Mouse (Mus musculus): ENCODE data around the gene B3gnt7. TPM values are rescaled to one million over a fixed set of nuclear protein-coding genes. Genes with fewer than 3 reads are reported as not detected.

B3gnt7 gene
- 0.12 TPM in 1 of 2 replicates, not detected in the other for total RNA-seq (2021)
- long read RNA-seq = 0 reads

- DNase-seq = no peak
Observed at GRCm38 (mm10) chr1:86302532-86302931, at the start of gene B3gnt7. Gene B3gnt7, plus strand, starts transcription at chr1:86302832.

- no peak for DNase-seq
Observed at GRCm38 (mm10) chr1:86253410-86253809, 49.2 kb upstream of the B3gnt7 start.

DNA sequence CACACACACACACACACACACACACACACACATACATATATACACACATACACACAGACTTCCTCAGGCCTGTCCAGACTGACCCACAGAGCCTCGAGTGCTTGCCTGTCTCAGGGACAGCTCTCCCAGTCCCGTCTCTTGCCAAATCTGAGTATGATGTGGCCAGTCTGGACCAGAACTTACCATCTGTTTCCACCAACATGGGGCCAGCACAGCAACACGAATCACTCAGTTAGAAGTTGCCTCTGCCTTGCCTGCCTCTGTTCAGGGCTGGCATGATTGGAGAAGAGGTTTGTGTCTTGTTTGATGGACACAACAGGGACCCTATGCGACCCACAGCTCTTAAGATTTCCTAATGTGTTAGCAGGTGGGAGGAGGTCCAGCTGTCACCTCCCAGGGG lies 46.3 kb upstream of the B3gnt7 start:
- no peak for DNase-seq

GRCm38 (mm10) chr1:86257228-86257627 lies 45.4 kb upstream of the B3gnt7 start:
- DNase-seq = no peak

DNA sequence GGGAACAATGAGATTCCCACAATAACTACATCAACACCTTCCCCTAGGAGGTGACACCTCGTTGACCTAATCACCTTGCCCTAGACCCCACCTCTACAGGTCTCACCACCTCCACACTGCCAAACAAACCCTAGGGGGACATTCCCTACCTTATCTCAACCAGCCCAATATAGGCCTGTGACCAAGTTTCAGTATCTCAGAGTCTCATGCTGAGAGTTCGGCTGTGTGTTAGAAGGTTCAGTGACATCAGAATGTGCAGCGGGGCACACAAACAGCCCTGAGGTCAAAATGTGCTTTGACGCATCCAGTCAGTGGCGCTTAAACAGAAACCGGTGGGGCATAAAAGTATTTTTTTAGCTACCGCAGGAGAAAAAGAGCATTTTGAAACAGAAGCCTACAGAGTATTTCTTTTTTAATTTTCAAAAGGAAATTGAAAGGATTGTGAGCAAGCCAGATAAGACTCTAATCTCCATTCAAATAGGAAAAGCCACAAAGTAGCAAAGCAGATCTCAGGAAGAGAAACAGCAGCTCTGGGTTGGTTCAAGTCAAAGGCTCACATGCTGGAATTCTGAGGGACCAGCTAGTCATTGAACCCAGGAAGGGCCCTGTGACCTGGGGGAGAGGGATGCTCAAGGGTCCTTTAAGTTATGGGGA lies 44.3 kb upstream of the B3gnt7 start:
- no peak for DNase-seq

DNA sequence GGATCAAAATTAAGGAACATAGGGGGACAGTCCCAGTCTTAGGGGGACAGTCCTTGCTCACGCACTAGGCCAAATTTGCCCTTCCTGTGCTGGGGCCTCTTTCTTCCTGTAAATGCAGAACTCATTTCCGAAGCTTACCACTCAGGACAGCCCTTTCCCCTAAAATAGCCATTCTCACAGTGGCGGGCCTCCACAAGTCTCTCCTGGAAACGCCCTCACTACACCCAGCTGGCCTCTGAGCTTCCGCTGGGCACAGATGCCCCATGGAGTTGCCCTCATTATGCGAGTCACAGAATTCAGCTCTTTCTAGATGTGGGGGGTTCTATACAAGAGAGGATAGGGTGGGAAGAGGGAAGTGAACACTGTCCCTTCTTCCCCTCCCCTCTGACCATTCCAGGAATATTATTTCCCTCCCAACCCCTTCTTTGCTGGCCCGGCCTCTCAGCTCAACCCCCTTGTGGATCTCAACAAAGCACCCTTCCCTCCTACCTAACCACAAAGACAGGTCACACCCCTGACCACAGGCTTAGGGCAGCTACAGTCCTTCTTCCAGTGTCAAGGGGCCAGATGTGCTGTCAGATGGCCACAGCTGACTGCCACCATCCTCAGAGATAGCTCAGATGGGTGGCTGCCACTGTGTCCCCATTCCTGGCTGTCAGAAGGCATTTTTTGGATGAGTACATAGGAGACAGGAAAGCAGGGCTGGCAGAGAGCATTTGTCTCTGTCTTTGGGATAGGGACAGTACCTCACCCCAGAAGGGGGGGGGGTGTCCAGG lies 38.9 kb upstream of the B3gnt7 start:
- DNase-seq = no peak

DNA sequence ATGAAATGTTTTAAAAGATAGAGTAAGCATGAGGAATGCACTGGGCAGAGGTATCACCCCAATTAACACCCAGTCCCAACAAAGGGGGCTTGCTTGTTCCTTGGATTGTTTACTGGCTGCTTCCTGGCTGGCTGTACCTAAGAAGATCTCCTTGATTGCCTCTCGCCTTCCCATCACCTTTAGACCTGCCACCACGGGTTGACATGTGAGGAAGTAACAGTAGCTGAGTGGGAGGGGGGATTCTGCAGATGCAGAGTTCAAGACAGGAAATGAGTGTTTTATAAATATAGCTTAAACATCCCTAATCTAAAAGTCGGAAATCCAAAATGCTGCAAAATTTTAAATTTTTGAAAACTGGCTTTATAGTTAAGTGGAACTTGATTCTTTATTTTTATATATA lies 37.6 kb upstream of the B3gnt7 start:
- no peak for DNase-seq

- DNase-seq = no peak
Observed at GRCm38 (mm10) chr1:86268492-86269189, 34.0 kb upstream of the B3gnt7 start.

GRCm38 (mm10) chr1:86269190-86269508 lies 33.5 kb upstream of the B3gnt7 start:
- DNase-seq = no peak

DNA sequence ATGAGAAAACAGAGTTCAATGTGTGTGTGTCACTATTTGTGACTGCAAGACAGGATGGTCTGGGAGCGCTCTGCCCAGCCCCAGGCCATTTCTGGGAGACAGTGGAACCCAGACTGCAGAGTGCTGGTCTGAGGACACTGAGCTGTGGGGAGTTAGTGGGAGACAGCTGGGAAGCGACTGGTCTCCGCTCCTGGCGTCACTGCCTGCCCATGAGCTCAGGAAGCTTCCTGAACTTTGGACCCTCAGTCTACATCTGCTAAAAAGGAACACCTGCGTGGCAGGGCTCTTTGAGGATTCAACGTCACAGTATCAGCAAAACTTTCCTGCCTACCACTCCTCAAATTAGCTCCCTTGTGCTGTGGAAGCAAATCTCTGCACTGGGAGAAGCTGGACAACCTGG lies 30.9 kb upstream of the B3gnt7 start:
- no peak for DNase-seq

GRCm38 (mm10) chr1:86277055-86277454 lies 25.6 kb upstream of the B3gnt7 start:
- DNase-seq = no peak

DNA sequence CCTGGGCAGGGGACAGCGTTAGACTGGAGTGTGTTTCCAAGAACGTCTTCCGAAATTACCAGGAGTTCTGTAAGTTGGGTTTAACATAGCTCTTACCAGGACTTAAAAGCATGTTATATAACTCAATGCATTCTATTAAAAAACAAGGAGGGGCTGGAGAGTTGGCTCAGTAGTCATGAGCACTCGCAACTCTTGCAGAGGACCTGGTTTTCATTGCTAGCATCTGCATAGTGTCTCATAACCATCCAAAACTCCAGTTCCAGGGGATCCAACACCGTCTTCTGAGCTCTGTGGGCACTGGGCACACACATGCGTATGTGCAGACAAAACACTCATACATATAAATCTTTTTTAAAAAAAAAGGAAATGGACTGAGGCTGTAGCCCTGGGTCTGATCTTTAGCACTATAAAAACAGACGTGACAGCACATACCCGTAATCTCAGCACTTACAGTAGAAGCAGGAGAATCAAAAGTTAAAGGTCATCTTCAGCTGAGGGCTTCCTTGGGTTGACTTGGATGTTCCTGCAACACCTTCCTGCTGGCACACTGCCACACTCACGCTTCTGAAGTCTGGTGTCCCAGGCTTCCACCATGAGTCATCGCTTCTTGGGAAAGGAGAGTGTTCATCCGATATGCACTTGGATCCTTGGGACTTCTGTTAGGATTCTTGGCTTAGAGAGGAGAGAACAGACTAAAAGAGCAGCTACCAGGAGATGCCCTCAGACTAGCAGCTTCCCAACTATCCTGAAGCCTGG lies 20.7 kb upstream of the B3gnt7 start:
- peak; percentile 61 for DNase-seq

GRCm38 (mm10) chr1:86284101-86284500 lies 18.5 kb upstream of the B3gnt7 start:
- DNase-seq = no peak

DNA sequence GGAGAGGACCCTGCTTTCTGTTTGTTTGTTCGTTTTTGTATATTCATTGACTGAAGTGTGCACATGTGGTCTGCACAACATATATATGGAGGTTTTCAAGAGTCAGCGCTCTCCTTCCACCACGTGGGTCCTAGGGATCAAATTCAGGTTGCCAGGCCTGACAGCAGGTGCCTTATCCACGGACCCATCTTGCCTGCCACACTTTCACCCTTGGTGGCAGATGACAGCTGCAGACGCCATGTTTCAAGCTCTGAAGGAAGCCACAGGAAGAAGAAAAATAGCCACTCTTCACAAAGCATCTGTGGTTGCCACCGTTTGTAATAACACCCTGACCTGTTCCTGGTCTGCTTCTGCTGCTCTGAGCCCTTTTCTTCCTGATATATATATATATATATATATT lies 17.3 kb upstream of the B3gnt7 start:
- DNase-seq = no peak

DNA sequence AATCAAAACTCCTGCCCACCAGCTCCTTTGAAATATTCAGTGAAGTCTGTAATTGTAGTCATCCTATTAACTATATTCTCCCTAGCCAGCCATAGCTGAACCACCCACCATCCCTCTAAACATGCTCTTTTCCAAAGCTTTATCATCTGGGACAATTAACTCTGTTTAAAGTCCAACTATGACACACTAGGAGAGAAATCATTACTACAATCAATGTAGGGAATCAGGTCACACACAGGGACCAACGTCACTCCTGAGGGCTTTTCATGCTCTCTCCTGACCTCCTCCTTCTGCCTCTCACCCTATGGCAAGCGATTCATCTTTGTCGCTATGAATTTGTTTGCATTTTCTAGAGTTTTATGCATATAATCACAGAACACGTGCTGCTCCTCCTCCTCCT lies 15.2 kb upstream of the B3gnt7 start:
- DNase-seq = no peak

DNA sequence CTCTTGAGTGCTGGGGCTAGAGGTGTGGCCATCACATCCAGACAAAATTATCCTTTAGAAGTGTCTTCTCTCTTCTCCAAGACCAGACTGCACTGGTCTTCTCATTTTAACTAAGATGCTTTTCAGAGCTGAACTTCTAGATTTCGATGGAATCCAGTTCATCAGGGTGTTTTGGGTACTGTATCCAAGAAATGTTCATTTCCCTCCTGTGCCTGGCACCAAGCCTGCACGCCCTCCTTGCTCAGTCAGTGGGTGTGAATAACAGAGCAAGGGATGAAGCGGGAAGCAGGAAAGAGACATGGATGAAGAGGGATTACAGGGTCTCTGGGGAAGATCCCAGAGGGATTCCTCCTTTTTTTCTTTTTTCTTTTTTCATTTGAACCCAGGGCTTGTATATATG lies 12.2 kb upstream of the B3gnt7 start:
- DNase-seq = no peak

- DNase-seq = no peak
Observed at GRCm38 (mm10) chr1:86293091-86293490, 9.5 kb upstream of the B3gnt7 start.

- no peak for DNase-seq
Observed at GRCm38 (mm10) chr1:86293868-86294267, 8.8 kb upstream of the B3gnt7 start.

- no peak for DNase-seq
Observed at GRCm38 (mm10) chr1:86294472-86294871, 8.2 kb upstream of the B3gnt7 start.

DNA sequence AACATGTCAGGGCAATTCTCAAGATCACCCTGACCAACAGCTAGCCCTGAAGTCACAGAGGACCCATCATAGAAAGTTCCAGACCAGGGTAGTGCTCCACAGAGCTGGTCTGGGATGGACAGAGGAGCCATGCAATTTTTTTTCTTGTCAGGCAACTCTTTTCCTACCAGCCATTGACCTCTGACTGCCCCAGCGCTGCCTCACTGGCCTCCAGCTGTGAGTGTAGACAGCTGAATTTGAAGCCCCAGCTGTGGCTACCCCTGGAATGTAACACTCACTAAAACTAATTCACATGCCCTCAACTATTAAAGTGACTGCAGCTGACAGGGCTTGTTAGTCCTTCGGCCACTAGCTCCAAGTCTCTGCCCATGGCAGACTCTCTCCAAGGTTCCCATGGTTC lies 2.5 kb upstream of the B3gnt7 start:
- DNase-seq = no peak

DNA sequence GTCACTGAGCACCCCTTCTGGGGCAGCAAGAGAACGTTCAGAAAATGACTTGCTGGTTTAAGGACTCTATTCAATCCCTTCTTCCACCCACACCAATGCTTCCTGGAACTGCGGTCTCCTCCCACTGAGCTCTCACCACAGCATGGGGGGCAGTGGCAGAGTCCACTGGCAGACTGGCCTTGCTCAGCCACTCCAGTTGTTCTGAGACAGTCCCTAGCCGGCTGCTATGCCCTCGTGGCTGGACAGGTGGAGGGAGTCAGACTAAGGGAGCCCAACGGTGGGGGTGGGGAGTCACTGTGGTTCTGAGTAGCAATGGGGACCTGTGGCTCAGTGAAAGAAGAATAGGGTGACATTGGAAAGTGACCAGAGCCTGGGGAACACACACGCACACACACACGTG lies 1.9 kb upstream of the B3gnt7 start:
- no peak for DNase-seq

DNA sequence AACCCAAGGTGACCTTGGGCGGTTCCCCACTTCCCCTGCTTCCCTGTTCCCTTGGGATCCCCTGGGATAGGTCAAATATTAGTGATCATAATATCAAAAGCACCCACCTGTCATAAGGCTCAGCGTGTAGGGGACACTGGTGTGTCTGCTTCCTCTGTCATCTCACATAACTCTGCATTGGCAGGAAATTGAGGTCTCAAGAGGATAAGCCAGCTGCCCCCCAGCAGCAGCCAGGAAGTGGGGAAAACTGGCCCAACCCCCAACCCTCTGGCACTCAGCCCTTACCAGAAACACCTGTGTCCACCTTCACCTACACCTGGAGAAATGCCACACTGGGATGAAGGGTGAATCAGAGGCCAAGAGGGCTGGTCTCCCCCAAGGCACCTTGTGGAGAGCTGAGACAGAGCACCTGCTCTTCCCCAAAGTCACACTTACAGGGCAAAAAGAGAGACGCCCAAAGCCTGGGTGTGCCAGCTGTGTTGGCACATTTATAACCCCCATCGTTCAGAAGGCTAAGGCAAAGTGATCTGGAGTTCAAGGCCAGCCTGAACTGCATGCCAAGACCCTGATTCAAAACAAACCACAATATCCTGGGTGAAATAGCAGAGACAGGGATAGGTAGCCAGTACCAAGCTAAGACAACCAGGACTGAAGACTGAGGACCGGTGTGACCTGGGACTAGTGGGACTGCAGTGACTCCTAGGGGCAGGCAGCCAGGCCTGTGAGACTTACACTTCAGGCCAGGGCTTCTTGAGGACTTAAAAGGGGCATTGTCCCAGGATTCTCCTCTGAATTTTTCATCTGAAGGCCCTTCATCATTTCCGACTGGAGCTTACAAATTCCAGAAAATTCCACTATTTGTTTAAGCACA lies 1.2 kb upstream of the B3gnt7 start:
- no peak for DNase-seq

Data from adrenal gland, postnatal 25 days (tissue).